Mouse (Mus musculus) macrophage (primary cell): ENCODE results near the gene Tcam1. TPM values are rescaled to one million over a fixed set of nuclear protein-coding genes. Genes with fewer than 3 reads are reported as not detected.

ENCODE experiments used
- H3K27ac ChIP-seq: fragments of 350-480 bp; formaldehyde crosslinking; 2 replicates; pipeline ENCODE4 v1.9.0; 2021
- H3K36me3 ChIP-seq: fragments of 350-480 bp; formaldehyde crosslinking; 2 replicates; pipeline ENCODE4 v1.9.0; 2021; ENCODE audit errors: inconsistent target
- H3K4me3 ChIP-seq: fragments of 350-480 bp; formaldehyde crosslinking; 2 replicates; pipeline ENCODE4 v1.9.0; 2021; ENCODE audit errors: inconsistent target
- H3K79me2 ChIP-seq: fragments of 350-480 bp; formaldehyde crosslinking; 2 replicates; pipeline ENCODE4 v1.9.0; 2021; ENCODE audit errors: inconsistent target
- WGBS: methylation state at CpG from one replicate; pipeline ENCODE4 v1.1.7; 2026; ENCODE audit warnings: inconsistent platforms; ENCODE audit not compliant: missing documents; 5-methylcytosine and 5-hydroxymethylcytosine counted together
- polyA plus RNA-seq: library from polyadenylated mRNA; stranded (reverse); fragments of 250-400 nt; gene quantifications from 3 replicates; pipeline ENCODE4 v1.2.4, GENCODE M21; 2018; ENCODE audit warnings: inconsistent platforms

Tcam1 gene
- polyA plus RNA-seq, 1 experiment from 2014 or later: 0.10 TPM

DNA sequence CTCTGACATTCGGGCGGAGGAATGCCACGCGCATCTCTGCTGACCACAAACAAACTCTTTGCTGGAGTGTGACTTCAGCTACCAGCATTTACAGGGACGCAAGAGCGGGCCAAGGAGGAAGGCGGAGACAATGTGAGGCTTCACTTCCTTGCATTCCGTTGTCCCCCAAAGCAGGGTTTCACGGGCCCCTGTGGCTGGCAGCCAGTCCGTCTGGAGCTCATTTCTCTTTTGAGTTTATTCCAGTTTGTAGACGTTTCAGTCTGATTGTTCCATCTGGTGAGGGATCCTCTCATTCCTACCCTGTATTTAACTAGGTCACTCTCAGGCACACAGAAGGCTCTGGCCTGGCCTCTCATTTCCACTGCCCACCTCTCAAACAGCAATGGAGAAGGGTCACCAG lies 10.5 kb downstream of the Tcam1 start:
- H3K79me2 ChIP-seq: no peaks in the 10 kb centered on the region
- H3K4me3 ChIP-seq: no peak overlapping the region
- no peaks in the 10 kb centered on the region for H3K36me3 ChIP-seq
- WGBS: 87% methylated on average over 11 of the region's 11 CpGs
- no peak overlapping the region for H3K27ac ChIP-seq

DNA sequence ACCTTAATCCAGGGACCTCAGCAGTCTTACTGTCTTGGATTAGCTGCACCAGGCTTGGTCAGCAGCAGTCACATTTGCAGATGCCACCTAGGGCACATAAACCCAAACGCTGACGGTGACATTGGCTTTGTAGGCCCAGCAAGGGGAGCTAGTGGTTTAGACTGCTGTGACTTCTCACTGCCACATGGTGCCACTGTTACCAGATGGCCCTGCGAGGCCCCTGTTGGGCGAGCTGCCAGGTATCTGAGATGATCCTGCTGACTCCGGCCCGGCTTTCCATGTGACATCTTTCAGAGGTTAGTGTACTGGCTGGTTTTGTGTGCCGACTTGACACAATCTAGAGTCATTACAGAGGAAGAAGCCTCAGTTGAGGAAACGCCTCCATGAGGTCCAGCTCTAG lies 12.9 kb downstream of the Tcam1 start:
- Histone ChIP-seq H3K4me3 (no peak overlapping the region), H3K36me3 (no peaks in the 10 kb centered on the region), H3K27ac (no peak overlapping the region), H3K79me2 (no peaks in the 10 kb centered on the region)
- 79% methylated on average over 8 of the region's 8 CpGs for WGBS

GRCm38 (mm10) chr11:106290376-106290775 lies 13.9 kb downstream of the Tcam1 start:
- H3K4me3 ChIP-seq: no peak overlapping the region
- no peaks in the 10 kb centered on the region for H3K36me3 ChIP-seq
- no peaks in the 10 kb centered on the region for H3K79me2 ChIP-seq
- H3K27ac ChIP-seq: no peak overlapping the region
- WGBS: 95% methylated on average over 5 of the region's 5 CpGs

GRCm38 (mm10) chr11:106291861-106292260 lies 15.4 kb downstream of the Tcam1 start:
- H3K4me3 ChIP-seq: no peak overlapping the region
- no peak overlapping the region for H3K27ac ChIP-seq
- no peaks in the 10 kb centered on the region for H3K36me3 ChIP-seq
- no peaks in the 10 kb centered on the region for H3K79me2 ChIP-seq
- 98% methylated on average over 2 of the region's 2 CpGs for WGBS

GRCm38 (mm10) chr11:106301765-106302164 lies 25.3 kb downstream of the Tcam1 start, which contains the start of gene Gh:
Gene Gh, minus strand, starts transcription at chr11:106301865.
- H3K79me2 ChIP-seq: no peaks in the 10 kb centered on the region
- 90% methylated on average over 9 of the region's 9 CpGs for WGBS
- no peak within 1 kb of the TSS for H3K4me3 ChIP-seq
- H3K36me3 ChIP-seq: no peaks in the 10 kb centered on the region
- H3K27ac ChIP-seq: no peak within 1 kb of the TSS

GRCm38 (mm10) chr11:106302634-106303033 lies 26.2 kb downstream of the Tcam1 start:
- H3K36me3 ChIP-seq: no peaks in the 10 kb centered on the region

GRCm38 (mm10) chr11:106305348-106306064 lies 29.0 kb downstream of the Tcam1 start:
- 20% methylated on average over 10 of the region's 10 CpGs for WGBS
- Histone ChIP-seq H3K4me3 (no peak overlapping the region), H3K27ac (peak overlapping the region; percentile 54), H3K79me2 (no peaks in the 10 kb centered on the region), H3K36me3 (no peaks in the 10 kb centered on the region)

More at GRCm38 (mm10) chr11:106302634-106303033, 26.2 kb downstream of the Tcam1 start:
- Histone ChIP-seq H3K4me3 (no peak overlapping the region), H3K79me2 (no peaks in the 10 kb centered on the region), H3K27ac (no peak overlapping the region)
- WGBS: 3% methylated on average over 2 of the region's 2 CpGs

GRCm38 (mm10) chr11:106306065-106306385 lies 29.6 kb downstream of the Tcam1 start:
- no peaks in the 10 kb centered on the region for H3K36me3 ChIP-seq
- H3K79me2 ChIP-seq: no peaks in the 10 kb centered on the region
- H3K4me3 ChIP-seq: no peak overlapping the region
- 70% methylated on average over 3 of the region's 3 CpGs for WGBS
- H3K27ac ChIP-seq: peak overlapping the region; percentile 54

GRCm38 (mm10) chr11:106306758-106307157 lies 30.3 kb downstream of the Tcam1 start:
- no peaks in the 10 kb centered on the region for H3K79me2 ChIP-seq
- 94% methylated on average over 9 of the region's 9 CpGs for WGBS
- H3K36me3 ChIP-seq: no peaks in the 10 kb centered on the region
- no peak overlapping the region for H3K4me3 ChIP-seq
- H3K27ac ChIP-seq: no peak overlapping the region

- Histone ChIP-seq H3K27ac (no peak overlapping the region), H3K4me3 (no peak overlapping the region)
These were observed 31.0 kb downstream of the Tcam1 start for GRCm38 (mm10) chr11:106307432-106307831.

DNA sequence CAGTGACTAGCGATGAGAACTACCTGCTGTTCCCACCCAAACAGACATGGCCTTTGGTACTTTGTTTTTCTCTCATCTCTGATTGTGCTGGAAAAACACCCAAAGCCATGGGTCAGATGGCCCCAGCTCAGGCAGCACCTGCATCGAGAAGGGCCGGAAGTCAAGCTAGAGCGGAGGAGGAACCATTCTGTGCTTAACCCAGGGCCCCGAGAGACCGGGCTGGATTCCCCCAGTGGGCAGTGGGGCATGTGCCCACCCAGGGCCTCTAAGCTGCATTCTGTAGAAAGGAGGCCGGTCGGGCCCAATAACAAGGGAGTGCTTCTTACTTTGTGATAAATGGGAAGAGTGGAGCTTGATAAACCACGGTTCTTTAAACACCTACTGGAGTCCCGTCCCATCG lies 31.7 kb downstream of the Tcam1 start:
- Histone ChIP-seq H3K4me3 (no peak overlapping the region), H3K36me3 (no peaks in the 10 kb centered on the region), H3K27ac (no peak overlapping the region), H3K79me2 (no peaks in the 10 kb centered on the region)
- WGBS: 77% methylated on average over 11 of the region's 11 CpGs

More at GRCm38 (mm10) chr11:106307432-106307831, 31.0 kb downstream of the Tcam1 start:
- 93% methylated on average over 5 of the region's 5 CpGs for WGBS
- H3K79me2 ChIP-seq: no peaks in the 10 kb centered on the region
- no peaks in the 10 kb centered on the region for H3K36me3 ChIP-seq

DNA sequence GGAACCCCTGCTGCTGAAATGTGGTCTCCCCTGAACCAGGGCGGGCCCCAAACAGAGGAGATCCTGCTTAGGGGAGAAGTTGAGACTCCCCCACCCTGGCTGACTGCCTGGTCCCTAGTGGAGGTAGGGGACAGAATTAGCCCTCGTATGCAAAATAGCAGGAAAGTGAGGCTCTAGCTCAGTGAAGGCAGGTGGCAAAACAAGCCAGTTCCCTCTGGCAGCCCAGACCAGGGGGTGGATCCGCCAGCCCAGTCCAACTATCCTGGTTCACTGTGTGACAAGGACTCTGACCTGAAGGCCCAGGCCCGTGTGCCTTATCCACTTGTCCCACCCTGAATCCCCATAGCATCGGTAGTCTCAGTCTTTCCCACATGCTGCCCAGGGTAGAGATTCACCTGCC lies 33.7 kb downstream of the Tcam1 start:
- Histone ChIP-seq H3K4me3 (no peak overlapping the region), H3K27ac (no peak overlapping the region), H3K36me3 (no peaks in the 10 kb centered on the region), H3K79me2 (no peaks in the 10 kb centered on the region)
- 89% methylated on average over 5 of the region's 5 CpGs for WGBS

DNA sequence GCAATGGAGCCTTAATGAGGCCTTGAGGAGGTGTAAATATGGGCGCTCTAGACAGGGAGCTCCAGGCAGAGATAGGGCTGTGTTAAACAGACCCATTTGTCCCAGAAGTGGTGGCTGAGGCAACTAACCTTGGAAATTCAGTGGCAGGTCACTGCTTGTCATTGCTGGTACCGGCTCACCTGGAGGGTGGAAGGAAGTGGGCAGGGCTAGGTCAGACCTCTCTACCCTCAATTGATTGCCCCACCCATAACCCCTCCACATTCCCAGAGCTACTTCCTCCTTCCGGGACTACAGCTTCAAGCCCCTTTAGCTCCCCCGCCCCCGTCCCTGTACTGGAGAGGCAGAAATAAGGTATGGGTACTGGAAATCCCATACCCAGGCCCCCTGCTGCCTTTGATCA lies 37.1 kb downstream of the Tcam1 start:
- H3K36me3 ChIP-seq: no peaks in the 10 kb centered on the region
- no peaks in the 10 kb centered on the region for H3K79me2 ChIP-seq
- WGBS: 65% methylated on average over 3 of the region's 5 CpGs
- H3K27ac ChIP-seq: no peak overlapping the region
- H3K4me3 ChIP-seq: peak overlapping the region; percentile 0; the same call in 1 of the 2 replicates

DNA sequence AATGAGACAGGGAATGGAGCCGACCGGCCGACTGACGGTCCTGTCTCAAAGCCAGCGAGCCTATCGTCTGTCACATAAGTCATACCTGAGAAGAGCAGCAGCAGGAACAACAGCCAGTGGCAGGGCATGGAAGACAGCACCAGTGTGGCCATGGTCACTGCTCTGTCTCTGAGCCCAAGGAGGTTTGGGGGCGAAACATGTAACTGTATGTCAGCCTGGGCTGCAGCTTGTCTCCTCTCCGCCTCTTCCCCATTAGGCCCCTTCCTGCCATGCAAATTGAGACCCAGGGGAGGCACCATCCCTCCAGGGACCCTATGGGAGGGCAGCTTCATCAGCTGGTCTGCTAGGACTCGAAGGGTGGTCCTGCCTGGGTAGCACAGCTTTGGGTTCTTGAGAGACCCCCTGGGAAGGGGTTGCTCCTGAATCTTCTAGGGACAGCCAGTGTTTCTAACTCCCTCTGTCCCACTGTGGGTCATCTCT lies 37.9 kb downstream of the Tcam1 start, which contains the start of gene Cd79b:
Gene Cd79b (minus strand): TSS at position 430 of the 480 bp plus-strand sequence.
- H3K36me3 ChIP-seq: no peaks in the 10 kb centered on the region
- 31% methylated on average over 9 of the region's 9 CpGs for WGBS
- H3K27ac ChIP-seq: no peak within 1 kb of the TSS
- peak within 1 kb of the TSS; percentile 0; the same call in 1 of the 2 replicates for H3K4me3 ChIP-seq
- H3K79me2 ChIP-seq: no peaks in the 10 kb centered on the region

- no peaks in the 10 kb centered on the region for H3K79me2 ChIP-seq
- H3K4me3 ChIP-seq: no peak overlapping the region
- WGBS: 100% methylated on average over 1 of the region's 1 CpGs
- H3K36me3 ChIP-seq: no peaks in the 10 kb centered on the region
- H3K27ac ChIP-seq: no peak overlapping the region
These were observed 39.9 kb downstream of the Tcam1 start for GRCm38 (mm10) chr11:106316416-106316815.
